Comparison of ENCODE assay signal across 8 mouse cellular contexts in the genomic region with DNA sequence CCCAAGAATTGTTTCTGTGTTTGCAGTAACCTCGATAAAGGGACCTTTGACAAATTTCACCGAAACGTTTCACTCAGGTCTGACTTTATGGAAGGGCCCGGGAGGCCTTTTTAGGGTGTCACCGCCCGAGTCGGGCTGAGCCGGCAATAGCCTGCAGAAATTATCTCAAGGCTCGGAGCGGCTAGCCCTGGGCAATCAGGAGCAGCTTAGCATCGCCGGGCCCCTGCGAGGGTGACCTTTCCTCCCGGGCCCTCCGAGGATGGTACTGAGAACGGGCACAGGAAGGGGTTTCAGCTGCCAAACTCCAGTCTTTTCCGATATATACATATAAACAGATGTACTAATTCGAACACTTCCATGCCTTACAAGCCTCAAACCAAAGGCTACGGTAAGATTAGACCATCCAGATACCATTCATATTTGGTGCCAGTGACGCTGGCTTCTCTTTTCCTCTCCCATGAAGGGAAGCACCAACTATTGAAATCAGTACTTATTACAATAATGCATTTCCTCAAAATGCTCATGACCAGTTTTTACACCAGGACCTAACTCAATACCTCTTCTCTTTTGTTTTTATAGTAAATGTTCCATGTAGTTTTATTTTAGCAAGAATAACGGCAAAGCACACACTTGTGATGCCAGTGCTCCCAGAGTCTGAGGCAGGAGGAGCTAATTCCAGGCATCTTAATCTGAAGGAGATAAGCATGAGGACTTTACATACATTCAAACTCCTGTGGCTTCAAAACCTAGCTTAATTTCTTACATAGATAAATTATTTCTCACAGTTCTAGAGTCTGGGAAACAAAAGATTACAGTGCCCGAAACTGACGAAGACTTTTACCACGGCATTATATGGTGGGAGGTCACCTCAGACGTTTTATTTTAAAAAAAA. TPM values are rescaled to one million over a fixed set of nuclear protein-coding genes. Genes with fewer than 3 reads are reported as not detected.
DNase-seq lines count a peak whose midpoint lies in the region; ATAC-seq lines count a peak whose summit lies in the region.

No protein-coding gene starts in this region.

- H3K4me2 ChIP-seq in stomach, embryonic 14.5 days (replicated peaks; ENCODE audit: low read depth, low read length) = peak overlapping the region; percentile 71

- H3K9ac ChIP-seq in stomach, embryonic 14.5 days (replicated peaks; ENCODE audit: low read depth, low read length) = peak overlapping the region; percentile 66

- 0 out of 2 replicates have a peak, but pooled peaks cover 5% of the 10 kb centered on the region for H3K4me1 ChIP-seq in stomach, embryonic 14.5 days (ENCODE audit: control insufficient read depth, insufficient read depth, low read length)

- peak; percentile 42 for DNase-seq in MEL-GATA-1-ER (ENCODE audit: extremely low read depth, low read depth)
- DNase-seq in cerebellum, postnatal 4 days (ENCODE audit: low spot score in 2 of 2) = peak; percentile 21 to 37
- DNase-seq in gastrocnemius, postnatal 4 days (ENCODE audit: low spot score in 2 of 2) = peak; percentile 20 to 37
- DNase-seq in kidney, postnatal 36 days = peak; percentile 44 to 67
- DNase-seq in retina, postnatal 1 day = no peak

- H3K27ac ChIP-seq in stomach, embryonic 14.5 days (ENCODE audit: low read length) = peak overlapping the region; percentile 83

- WGBS in stomach, embryonic 14.5 days = 13% methylated on average over 25 of the region's 25 CpGs

- H3K36me3 ChIP-seq in stomach, embryonic 14.5 days (ENCODE audit: control insufficient read depth, insufficient read depth, low read length) = peaks cover 14% of the 10 kb centered on the region

- no peaks in the 10 kb centered on the region for H3K9me3 ChIP-seq in stomach, embryonic 14.5 days (ENCODE audit: control insufficient read depth, low read depth, low read length)

- peak; percentile 9 for ATAC-seq in CD4-positive, CD25-positive, alpha-beta regulatory T cell, adult 4 months
- ATAC-seq in megakaryocyte-erythroid progenitor cell, adult 5-6 weeks (replicated peaks; ENCODE audit: low FRiP score, low TSS enrichment, poor library complexity, severe bottlenecking) = peak; percentile 45
- no peak for ATAC-seq in stomach, embryonic 14.5 days (ENCODE audit: insufficient number of reproducible peaks, insufficient read depth, low FRiP score, low read depth)

- peak overlapping the region; percentile 94 for H3K4me3 ChIP-seq in stomach, embryonic 14.5 days (ENCODE audit: low read depth, low read length)

- no peaks in the 10 kb centered on the region for H3K27me3 ChIP-seq in stomach, embryonic 14.5 days (ENCODE audit: control insufficient read depth, insufficient read depth, low read length)

RNA-seq across cellular contexts. Expression of a gene that starts 0.9 kb away (rescaled TPM):
- polyA plus RNA-seq in CD4-positive, CD25-positive, alpha-beta regulatory T cell, adult 4 months (2017; shearing (Covaris generic)) = 100 to 1,000 TPM; 223 to 232 TPM
- total RNA-seq in gastrocnemius, postnatal 4 days (2021) = 100 to 1,000 TPM; 137 to 144 TPM
- 168 and 186 TPM in 2 replicates for total RNA-seq in megakaryocyte-erythroid progenitor cell, adult 5-6 weeks (2014; fragmentation: Nextera tagmentation)
- 677 and 976 TPM in 2 replicates for total RNA-seq in megakaryocyte-erythroid progenitor cell, adult 5-6 weeks (2017)
- 240 and 279 TPM in 2 replicates for polyA plus RNA-seq in stomach, embryonic 14.5 days (2014; fragmentation: Nextera tagmentation; extraction: Ambion mirVana)

RNA-seq across cellular contexts. Expression of a gene that starts 28.8 kb away (rescaled TPM):
- 10 to 100 TPM; 12.9 to 13.7 TPM for polyA plus RNA-seq in CD4-positive, CD25-positive, alpha-beta regulatory T cell, adult 4 months (2017; shearing (Covaris generic))
- 10 to 100 TPM; 51.3 to 55.9 TPM for total RNA-seq in gastrocnemius, postnatal 4 days (2021)
- total RNA-seq in megakaryocyte-erythroid progenitor cell, adult 5-6 weeks (2014; fragmentation: Nextera tagmentation) = 34.9 and 60.8 TPM in 2 replicates
- total RNA-seq in megakaryocyte-erythroid progenitor cell, adult 5-6 weeks (2017) = 42.1 and 44.0 TPM in 2 replicates
- 45.8 and 49.6 TPM in 2 replicates for polyA plus RNA-seq in stomach, embryonic 14.5 days (2014; fragmentation: Nextera tagmentation; extraction: Ambion mirVana)

RNA-seq across cellular contexts. Expression of a gene that starts 41.5 kb away (rescaled TPM):
- polyA plus RNA-seq in CD4-positive, CD25-positive, alpha-beta regulatory T cell, adult 4 months (2017; shearing (Covaris generic)) = 1 to 10 TPM; 6.1 to 7.0 TPM
- total RNA-seq in gastrocnemius, postnatal 4 days (2021) = 10 to 100 TPM in 1 of 2 experiments, 1 to 10 TPM in 1; 8.1 to 11.5 TPM
- total RNA-seq in megakaryocyte-erythroid progenitor cell, adult 5-6 weeks (2014; fragmentation: Nextera tagmentation) = 42.9 and 54.5 TPM in 2 replicates
- total RNA-seq in megakaryocyte-erythroid progenitor cell, adult 5-6 weeks (2017) = 94.6 and 124 TPM in 2 replicates
- polyA plus RNA-seq in stomach, embryonic 14.5 days (2014; fragmentation: Nextera tagmentation; extraction: Ambion mirVana) = 42.0 and 42.6 TPM in 2 replicates

RNA-seq across cellular contexts. Expression of a gene that starts 53.3 kb away (rescaled TPM):
- 1 to 10 TPM in 1 of 2 experiments, not detected in 1; 1.6 TPM for polyA plus RNA-seq in CD4-positive, CD25-positive, alpha-beta regulatory T cell, adult 4 months (2017; shearing (Covaris generic))
- total RNA-seq in gastrocnemius, postnatal 4 days (2021) = 10 to 100 TPM; 11.1 to 13.2 TPM
- total RNA-seq in megakaryocyte-erythroid progenitor cell, adult 5-6 weeks (2014; fragmentation: Nextera tagmentation) = not detected in 2 replicates
- not detected in 2 replicates for total RNA-seq in megakaryocyte-erythroid progenitor cell, adult 5-6 weeks (2017)
- 24.0 and 25.5 TPM in 2 replicates for polyA plus RNA-seq in stomach, embryonic 14.5 days (2014; fragmentation: Nextera tagmentation; extraction: Ambion mirVana)
